Mouse (Mus musculus) kidney, adult 2 months (tissue): ENCODE data around the gene Ascl4. TPM values are rescaled to one million over a fixed set of nuclear protein-coding genes. Genes with fewer than 3 reads are reported as not detected.

ENCODE experiments used
- DNase-seq: peaks from one replicate; pipeline ENCODE4 v3.0.0; 2021
- H3K27ac ChIP-seq: fragments of 200-500 bp; 2 replicates; pipeline ENCODE4 v1.5.1; 2012; ENCODE audit warnings: low read depth, low read length, control low read depth, inconsistent platforms; ENCODE audit not compliant: insufficient read depth
- H3K27me3 ChIP-seq: fragments of 200-500 bp; replicated peaks from 2 replicates; pipeline ENCODE4 v1.6.1; 2012; ENCODE audit warnings: mild to moderate bottlenecking, moderate library complexity, low read length, inconsistent platforms; ENCODE audit not compliant: control insufficient read depth, insufficient read depth
- H3K36me3 ChIP-seq: fragments of 200-500 bp; 2 replicates; pipeline ENCODE4 v1.6.1; 2012; ENCODE audit warnings: mild to moderate bottlenecking, moderate library complexity, low read length, inconsistent platforms; ENCODE audit not compliant: control insufficient read depth, insufficient read depth
- H3K4me1 ChIP-seq: fragments of 200-500 bp; 2 replicates; pipeline ENCODE4 v1.6.1; 2011; ENCODE audit warnings: low read length; ENCODE audit not compliant: control insufficient read depth, insufficient read depth
- H3K4me3 ChIP-seq: fragments of 200-500 bp; 2 replicates; pipeline ENCODE4 v1.5.1; 2011; ENCODE audit warnings: mild to moderate bottlenecking, low read depth, low read length, control low read depth; ENCODE audit not compliant: insufficient read depth
- CTCF ChIP-seq: fragments of 200-500 bp; conservative IDR thresholded peaks from 2 replicates; pipeline ENCODE4 v1.5.1; 2011; ENCODE audit warnings: low read depth, mild to moderate bottlenecking, control low read depth, low read length, moderate library complexity, mixed read lengths; ENCODE audit not compliant: insufficient read depth, insufficient read length
- POLR2A ChIP-seq: fragments of 200-500 bp; IDR thresholded peaks from one replicate; pipeline ENCODE4 v1.6.1; 2011; ENCODE audit warnings: low read depth, low read length, control low read depth
- WGBS: fragments of 180-500 bp; shearing (Covaris S2); methylation state at CpG from one replicate; pipeline ENCODE4 v1.1.7; 2018; 5-methylcytosine and 5-hydroxymethylcytosine counted together
- polyA plus RNA-seq: library from polyadenylated mRNA; depleted of rRNA; stranded (reverse); fragments of >200 nt; gene quantifications from 2 replicates; pipeline ENCODE4 v1.2.3, GENCODE M21; 2012; rRNA removed

Gene Ascl4
- polyA plus RNA-seq, result 0.33 and 0.36 TPM in 2 replicates

DNA sequence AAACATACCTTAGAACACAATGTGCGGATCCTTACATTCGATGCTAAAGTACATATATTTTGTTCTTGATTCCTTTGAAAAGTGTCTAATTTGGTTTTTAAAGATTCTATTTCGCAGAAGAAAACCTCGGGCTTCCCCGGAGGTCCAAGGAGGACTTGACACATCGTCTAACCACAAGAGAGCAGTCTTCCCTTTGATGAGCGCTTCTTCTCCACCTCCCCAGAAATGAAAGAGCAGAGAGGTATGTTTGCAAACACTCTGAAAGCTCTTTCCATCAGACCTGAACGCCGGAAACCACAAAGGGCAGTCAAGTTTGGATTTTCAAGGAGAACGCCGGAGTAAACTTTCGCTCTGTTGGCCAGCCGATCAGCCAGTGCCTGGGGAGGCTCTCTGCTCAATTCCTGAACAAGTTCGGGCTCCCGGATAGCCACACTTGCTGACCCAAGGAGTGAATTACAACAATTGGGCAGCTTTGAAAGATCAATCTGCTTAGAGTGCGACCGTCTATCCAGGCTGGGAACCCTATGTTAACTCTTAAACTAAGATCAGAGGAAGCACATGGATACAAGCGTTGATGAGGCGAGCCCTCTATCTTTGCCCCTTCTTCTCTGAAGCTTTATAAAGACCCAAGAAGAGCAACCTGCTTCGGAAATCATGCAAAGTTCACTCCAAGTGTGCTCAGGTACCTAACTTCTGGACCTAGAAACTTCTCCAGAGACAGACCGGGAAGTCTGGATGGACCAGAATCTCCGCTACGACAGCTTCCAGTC lies at the start of gene Ascl4:
Gene Ascl4 (plus strand): TSS at position 6 of the 770 bp plus-strand sequence.
- 1% methylated on average over 23 of the region's 23 CpGs for WGBS
- Histone ChIP-seq H3K4me1 (peaks cover 4% of the 10 kb centered on the region; the same call in 1 of the 2 replicates), H3K4me3 (peak within 1 kb of the TSS; percentile 42), H3K36me3 (no peaks in the 10 kb centered on the region), H3K27ac (peak within 1 kb of the TSS; percentile 19; the same call in 1 of the 2 replicates), H3K27me3 (no peaks in the 10 kb centered on the region)
- TF ChIP-seq CTCF (no peak), POLR2A (no peak)
- peak; percentile 45 for DNase-seq

DNA sequence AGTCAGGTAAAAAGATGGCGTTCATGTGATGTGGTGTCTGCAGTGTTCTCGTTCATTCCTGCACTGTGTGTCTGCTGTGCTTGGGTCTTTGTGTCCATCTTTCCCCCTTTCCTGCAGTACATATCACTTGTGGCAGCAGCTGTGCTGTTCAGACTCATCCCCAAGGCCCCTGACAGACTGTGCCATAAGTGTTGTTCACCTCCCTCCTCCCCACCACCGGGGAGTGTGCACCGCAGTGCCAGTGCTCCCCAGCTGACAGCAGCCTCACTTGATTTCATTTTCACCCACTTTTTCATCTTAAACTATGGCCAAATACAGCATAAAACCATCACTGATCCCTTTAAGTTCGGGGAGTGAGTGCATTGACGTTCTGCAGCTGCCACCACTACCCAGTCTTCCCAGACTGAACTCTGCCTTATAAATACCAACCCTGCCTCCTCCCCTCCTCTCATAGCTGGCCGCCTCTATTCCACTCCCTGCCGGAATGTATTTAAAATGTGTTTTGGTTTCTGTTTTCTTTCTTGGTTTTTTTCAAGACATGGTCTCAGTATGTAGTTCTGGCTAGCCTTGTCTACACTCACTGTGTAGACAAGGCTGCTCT lies 47.5 kb upstream of the Ascl4 start:
- Histone ChIP-seq H3K36me3 (0 out of 2 replicates have a peak, but pooled peaks cover 2% of the 10 kb centered on the region), H3K27ac (no peak overlapping the region), H3K27me3 (no peaks in the 10 kb centered on the region), H3K4me1 (no peaks in the 10 kb centered on the region), H3K4me3 (no peak overlapping the region)
- 83% methylated on average over 8 of the region's 8 CpGs for WGBS
- TF ChIP-seq CTCF, result no peak
- no peak for TF ChIP-seq POLR2A
- DNase-seq, result no peak

DNA sequence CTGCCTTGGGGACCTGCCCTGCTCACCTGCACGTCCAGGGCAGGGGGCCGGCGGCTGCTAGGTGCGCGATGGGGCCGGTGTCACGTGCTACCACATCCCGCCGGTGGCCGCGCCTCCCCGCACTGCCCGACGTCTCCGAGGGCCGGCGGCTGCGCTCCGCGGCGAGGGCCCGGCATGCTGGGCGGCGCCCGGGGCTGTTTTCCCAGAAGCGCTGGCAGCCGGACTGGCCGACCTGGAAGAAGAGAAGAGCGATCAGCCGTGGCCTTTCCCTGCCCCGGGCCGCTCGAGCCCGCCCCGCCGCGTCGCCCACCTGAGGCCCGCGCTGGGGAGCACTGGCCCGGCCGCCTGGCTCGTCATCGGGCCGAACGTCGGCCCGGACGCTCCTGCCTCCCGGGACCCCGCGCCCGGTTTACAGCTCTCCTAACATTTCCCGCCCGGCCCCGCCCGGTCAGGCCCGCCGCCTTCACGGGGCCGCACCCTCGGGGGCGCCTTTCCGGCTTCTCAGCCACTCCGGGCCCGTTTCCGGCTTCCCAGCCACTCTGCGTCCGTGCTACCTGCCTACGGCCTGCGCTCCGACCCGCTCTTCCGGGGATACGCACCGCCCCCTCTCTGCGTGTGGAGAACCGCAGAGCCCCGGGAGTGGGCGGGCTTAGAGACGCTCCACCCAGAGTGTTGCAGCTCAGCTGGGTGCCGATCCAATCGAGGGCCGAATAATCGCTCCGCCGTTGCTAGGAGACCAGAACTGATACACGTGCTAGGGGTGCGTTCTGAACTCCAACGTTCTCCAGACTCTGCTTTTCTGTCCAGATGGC lies 10.8 kb upstream of the Ascl4 start, which contains the start of gene Prdm4:
Gene Prdm4 (minus strand): TSS at position 645 of the 812 bp plus-strand sequence.
- peaks cover 6% of the 10 kb centered on the region; the same call in 1 of the 2 replicates for H3K4me1 ChIP-seq
- H3K4me3 ChIP-seq, result peak within 1 kb of the TSS; percentile 98
- under 1% methylated on average over 90 of the region's 90 CpGs for WGBS
- no peaks in the 10 kb centered on the region for H3K36me3 ChIP-seq
- H3K27ac ChIP-seq, result peak within 1 kb of the TSS; percentile 18; the same call in 1 of the 2 replicates
- DNase-seq, result peak; percentile 99
- no peaks in the 10 kb centered on the region; the same call in 1 of the 2 replicates for H3K27me3 ChIP-seq
- TF ChIP-seq CTCF, result 0 out of 2 replicates have a peak, but pooled peaks have one; percentile 1
- TF ChIP-seq POLR2A, result no peak

DNA sequence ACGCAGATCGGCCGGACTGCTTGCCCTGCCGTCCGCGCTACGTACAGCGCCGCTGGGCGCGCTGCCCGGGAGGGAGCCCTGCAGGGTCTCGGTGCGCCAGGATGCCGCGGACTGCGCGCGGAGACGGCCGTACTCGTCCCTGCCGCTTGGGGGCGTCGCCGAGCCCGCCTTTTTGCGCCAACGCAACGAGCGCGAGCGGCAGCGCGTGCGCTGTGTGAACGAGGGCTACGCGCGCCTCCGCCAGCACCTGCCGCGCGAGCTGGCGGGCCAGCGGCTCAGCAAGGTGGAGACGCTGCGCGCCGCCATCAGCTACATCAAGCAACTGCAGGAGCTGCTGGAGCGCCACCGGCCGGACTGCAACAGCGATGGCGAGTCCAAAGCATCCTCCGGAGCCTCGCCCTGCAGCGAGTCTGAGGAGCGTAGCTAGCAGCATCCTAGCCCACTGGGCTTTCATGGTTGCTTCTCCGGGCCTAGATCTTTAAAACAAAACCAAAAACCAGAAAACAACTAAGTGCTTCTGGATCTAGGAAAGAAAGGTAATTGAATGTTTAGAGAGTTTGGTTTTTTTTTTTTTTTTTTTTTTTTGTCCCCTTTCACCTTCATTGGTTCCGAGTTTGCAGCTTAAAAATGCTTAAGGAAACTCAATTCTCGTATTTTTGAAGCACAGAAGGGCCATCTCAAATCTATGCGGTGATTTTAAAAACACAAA lies 1.2 kb downstream of the Ascl4 start:
- peak overlapping the region; percentile 42 for H3K4me3 ChIP-seq
- WGBS, result 1% methylated on average over 63 of the region's 63 CpGs
- H3K4me1 ChIP-seq, result peaks cover 4% of the 10 kb centered on the region; the same call in 1 of the 2 replicates
- no peak for TF ChIP-seq POLR2A
- no peak; the same call in 1 of the 2 replicates for TF ChIP-seq CTCF
- H3K36me3 ChIP-seq, result no peaks in the 10 kb centered on the region
- no peaks in the 10 kb centered on the region for H3K27me3 ChIP-seq
- H3K27ac ChIP-seq, result no peak overlapping the region
- peak; percentile 77 for DNase-seq

DNA sequence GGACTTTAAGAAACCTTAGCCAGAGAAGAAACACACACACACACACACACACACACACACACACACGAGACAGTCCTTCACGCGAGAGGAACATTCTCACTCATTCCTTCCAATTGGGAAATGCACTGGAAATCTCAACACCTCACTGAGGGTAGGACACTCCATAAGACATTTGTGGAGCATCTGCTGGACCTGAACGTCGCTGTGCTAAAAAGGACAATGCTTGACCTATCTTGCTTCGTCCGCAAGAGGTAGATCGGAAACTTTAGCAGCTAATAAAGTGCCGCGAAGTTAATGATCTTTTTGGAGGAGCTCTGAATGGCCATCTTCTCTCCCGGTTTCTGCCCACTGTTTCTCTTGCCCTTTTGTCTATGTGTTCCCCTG lies 1.7 kb downstream of the Ascl4 start:
- no peak for DNase-seq
- no peak overlapping the region for H3K4me3 ChIP-seq
- TF ChIP-seq POLR2A (no peak), CTCF (no peak)
- no peaks in the 10 kb centered on the region for H3K36me3 ChIP-seq
- 35% methylated on average over 11 of the region's 11 CpGs for WGBS
- H3K27me3 ChIP-seq, result no peaks in the 10 kb centered on the region
- H3K27ac ChIP-seq, result no peak overlapping the region
- peaks cover 4% of the 10 kb centered on the region; the same call in 1 of the 2 replicates for H3K4me1 ChIP-seq

DNA sequence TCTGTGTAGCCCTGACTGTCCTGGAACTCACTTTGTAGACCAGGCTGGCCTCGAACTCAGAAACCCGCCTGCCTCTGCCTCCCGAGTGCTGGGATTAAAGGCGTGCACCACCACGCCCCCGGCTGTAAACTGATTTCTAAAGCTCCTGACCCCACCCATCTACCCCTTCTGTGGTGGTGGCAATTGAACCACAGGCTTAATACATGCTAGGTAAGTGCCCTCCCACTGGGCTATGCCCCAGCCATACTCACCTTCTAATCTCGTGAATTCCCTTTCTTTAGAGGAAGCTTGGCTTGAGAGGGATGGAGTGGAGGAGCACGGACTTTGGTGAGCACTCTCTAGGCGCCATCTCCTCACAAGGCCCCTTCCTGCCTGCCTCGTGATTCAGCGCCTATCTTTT lies 2.5 kb downstream of the Ascl4 start:
- 96% methylated on average over 11 of the region's 11 CpGs for WGBS
- Histone ChIP-seq H3K4me3 (no peak overlapping the region), H3K4me1 (peaks cover 4% of the 10 kb centered on the region; the same call in 1 of the 2 replicates), H3K27me3 (no peaks in the 10 kb centered on the region), H3K27ac (no peak overlapping the region), H3K36me3 (no peaks in the 10 kb centered on the region)
- no peak for DNase-seq
- TF ChIP-seq CTCF (no peak), POLR2A (no peak)
